Mouse (Mus musculus) embryonic facial prominence, embryonic 11.5 days (tissue): ENCODE data around the gene Timm50. TPM values are rescaled to one million over a fixed set of nuclear protein-coding genes. Genes with fewer than 3 reads are reported as not detected.

Source experiments
- ATAC-seq: fragments of 200-750 bp; cut with Nextera tagmentation; replicated peaks from 2 replicates; pipeline ENCODE4 v1.8.0; 2017; ENCODE audit warnings: low read depth; ENCODE audit not compliant: insufficient number of reproducible peaks, low FRiP score, low TSS enrichment
- DNase-seq: peaks from one replicate; pipeline ENCODE4 v3.0.0-alpha.2; 2015; ENCODE audit warnings: low spot score
- H3K27ac ChIP-seq: fragments of 300-500 bp; sonication (generic); replicated peaks from 2 replicates; pipeline ENCODE4 v1.5.1; 2014; ENCODE audit warnings: mild to moderate bottlenecking, low read depth, low read length, control low read depth
- H3K27me3 ChIP-seq: fragments of 300-500 bp; sonication (generic); 2 replicates; pipeline ENCODE4 v1.6.1; 2014; ENCODE audit warnings: mild to moderate bottlenecking, low read length, moderate library complexity, mixed read lengths; ENCODE audit not compliant: control insufficient read depth, insufficient read depth
- H3K36me3 ChIP-seq: fragments of 300-500 bp; sonication (generic); replicated peaks from 2 replicates; pipeline ENCODE4 v1.6.1; 2014; ENCODE audit warnings: low read depth, mild to moderate bottlenecking, low read length, moderate library complexity, mixed read lengths; ENCODE audit not compliant: control insufficient read depth, insufficient read depth
- H3K4me1 ChIP-seq: fragments of 300-500 bp; sonication (generic); 2 replicates; pipeline ENCODE4 v1.6.1; 2014; ENCODE audit warnings: low read length, mixed read lengths; ENCODE audit not compliant: control insufficient read depth, insufficient read depth
- H3K4me2 ChIP-seq: fragments of 300-500 bp; sonication (generic); 2 replicates; pipeline ENCODE4 v1.6.1; 2014; ENCODE audit warnings: low read depth, mild to moderate bottlenecking, control low read depth, low read length, moderate library complexity
- H3K4me3 ChIP-seq: fragments of 300-500 bp; sonication (generic); 2 replicates; pipeline ENCODE4 v1.5.1; 2014; ENCODE audit warnings: low read depth, low read length, control low read depth
- H3K9ac ChIP-seq: fragments of 300-500 bp; sonication (generic); replicated peaks from 2 replicates; pipeline ENCODE4 v1.6.1; 2014; ENCODE audit warnings: mild to moderate bottlenecking, control low read depth, low read length
- H3K9me3 ChIP-seq: fragments of 300-500 bp; sonication (generic); replicated peaks from 2 replicates; pipeline ENCODE4 v1.6.1; 2016; ENCODE audit warnings: mild to moderate bottlenecking, low read length, inconsistent platforms, mixed read lengths; ENCODE audit not compliant: control insufficient read depth
- WGBS: fragments of 180-500 bp; shearing (Covaris S2); extraction: QIAGEN DNeasy Blood & Tissue Kit; methylation state at CpG from one replicate; pipeline ENCODE4 v1.1.7; 2014; 5-methylcytosine and 5-hydroxymethylcytosine counted together
- polyA plus RNA-seq: library from polyadenylated mRNA; unstranded; fragments of >200 nt; fragmentation: Nextera tagmentation; extraction: Ambion mirVana; gene quantifications from 2 replicates; pipeline ENCODE4 v1.2.1, GENCODE M21; 2014

Timm50 gene
- polyA plus RNA-seq, 1 experiment from 2014 or later = 172 TPM

DNA sequence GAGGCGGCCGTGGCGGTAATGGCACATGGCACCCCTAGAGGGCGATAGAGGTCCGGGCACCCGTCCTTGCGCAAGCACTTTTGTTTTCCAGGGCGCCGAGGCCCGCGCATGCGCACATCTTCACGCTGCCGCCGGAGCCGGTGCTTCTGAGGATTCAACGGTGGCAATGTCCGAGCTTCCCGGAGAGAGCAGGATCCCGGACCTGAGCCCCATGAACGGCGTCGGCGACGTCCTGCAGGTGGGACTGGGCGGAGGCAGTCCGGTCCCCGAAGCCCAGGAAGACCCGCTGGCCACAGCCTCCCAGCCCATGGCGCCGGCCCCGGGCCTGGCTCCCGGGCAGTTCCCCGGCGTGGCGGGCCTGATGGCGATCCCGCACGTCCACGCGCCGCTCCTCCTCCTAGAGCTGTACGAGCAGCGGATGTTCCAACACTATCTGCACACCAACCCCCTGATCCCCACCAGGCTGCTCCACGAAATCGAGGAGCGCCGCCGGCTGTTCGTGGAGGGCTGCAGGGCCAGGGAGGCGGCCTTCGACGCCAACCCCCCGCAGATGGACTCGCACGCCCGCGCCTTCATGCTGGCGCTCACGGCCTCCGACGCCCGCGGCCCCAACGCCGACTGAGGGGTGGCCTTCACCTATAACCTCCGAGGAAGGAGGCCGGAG lies 34.1 kb downstream of the Timm50 start, which contains the start of gene Eid2b:
TSS of gene Eid2b (plus strand) at position 125 of the 664 bp plus-strand sequence.
- peak within 1 kb of the TSS; percentile 90 for H3K9ac ChIP-seq
- H3K27me3 ChIP-seq = no peaks in the 10 kb centered on the region
- DNase-seq = peak; percentile 95
- H3K27ac ChIP-seq = peak within 1 kb of the TSS; percentile 52; the same call in 1 of the 2 replicates
- peak within 1 kb of the TSS; percentile 85 for H3K4me2 ChIP-seq
- H3K4me1 ChIP-seq = no peaks in the 10 kb centered on the region
- no peaks in the 10 kb centered on the region for H3K36me3 ChIP-seq
- no peaks in the 10 kb centered on the region for H3K9me3 ChIP-seq
- H3K4me3 ChIP-seq = peak within 1 kb of the TSS; percentile 59
- WGBS = 3% methylated on average over 67 of the region's 68 CpGs
- peak; percentile 79 for ATAC-seq

DNA sequence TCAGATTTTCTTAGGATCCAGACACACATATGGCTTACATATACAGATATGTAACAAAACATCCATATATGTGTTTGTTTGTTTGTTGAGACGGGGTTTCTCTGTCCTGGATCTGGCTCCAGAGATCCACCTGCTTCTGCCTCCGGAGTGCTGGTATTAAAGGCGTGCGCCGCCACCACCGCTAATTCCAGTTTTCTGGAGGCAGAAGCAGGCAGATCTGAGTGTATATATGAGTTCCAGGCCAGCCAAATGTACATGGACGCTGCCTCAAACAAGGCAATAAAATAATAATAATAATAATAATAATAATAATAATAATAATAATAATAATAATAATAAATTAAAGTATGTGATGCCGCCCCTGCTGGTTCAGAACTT lies 34.6 kb downstream of the Timm50 start:
- no peak overlapping the region for H3K9ac ChIP-seq
- H3K4me2 ChIP-seq = no peak overlapping the region; the same call in 1 of the 2 replicates
- 58% methylated on average over 8 of the region's 8 CpGs for WGBS
- H3K4me3 ChIP-seq = peak overlapping the region; percentile 59
- H3K27me3 ChIP-seq = no peaks in the 10 kb centered on the region
- H3K9me3 ChIP-seq = no peaks in the 10 kb centered on the region
- DNase-seq (no peak), ATAC-seq (no peak)
- no peak overlapping the region for H3K27ac ChIP-seq
- H3K4me1 ChIP-seq = no peaks in the 10 kb centered on the region
- H3K36me3 ChIP-seq = no peaks in the 10 kb centered on the region

DNA sequence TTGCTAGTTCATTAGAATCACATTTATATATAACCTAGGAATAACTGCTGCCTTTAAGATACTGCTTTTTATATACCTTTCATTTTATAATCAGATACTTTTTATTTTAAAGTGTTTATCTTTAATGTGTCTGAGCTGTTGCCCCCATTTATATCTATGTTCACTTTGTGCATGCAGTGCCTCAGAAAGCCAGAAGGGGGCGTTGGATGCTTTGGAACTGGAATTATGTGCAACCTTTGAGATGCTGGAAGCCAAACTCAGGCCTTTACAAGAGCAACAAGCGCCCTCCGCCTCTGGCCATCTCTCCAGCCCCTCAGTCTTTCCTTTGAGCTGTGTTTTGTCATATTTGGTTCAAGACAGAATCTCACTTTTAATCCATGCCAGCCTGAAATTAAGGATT lies 40.1 kb downstream of the Timm50 start:
- WGBS = 69% methylated on average over 3 of the region's 3 CpGs
- H3K27ac ChIP-seq = no peak overlapping the region
- H3K4me1 ChIP-seq = no peaks in the 10 kb centered on the region
- no peak overlapping the region for H3K4me3 ChIP-seq
- H3K9me3 ChIP-seq = no peaks in the 10 kb centered on the region
- H3K4me2 ChIP-seq = no peak overlapping the region
- no peak overlapping the region for H3K9ac ChIP-seq
- no peak for ATAC-seq
- DNase-seq = no peak
- H3K27me3 ChIP-seq = no peaks in the 10 kb centered on the region
- H3K36me3 ChIP-seq = no peaks in the 10 kb centered on the region

DNA sequence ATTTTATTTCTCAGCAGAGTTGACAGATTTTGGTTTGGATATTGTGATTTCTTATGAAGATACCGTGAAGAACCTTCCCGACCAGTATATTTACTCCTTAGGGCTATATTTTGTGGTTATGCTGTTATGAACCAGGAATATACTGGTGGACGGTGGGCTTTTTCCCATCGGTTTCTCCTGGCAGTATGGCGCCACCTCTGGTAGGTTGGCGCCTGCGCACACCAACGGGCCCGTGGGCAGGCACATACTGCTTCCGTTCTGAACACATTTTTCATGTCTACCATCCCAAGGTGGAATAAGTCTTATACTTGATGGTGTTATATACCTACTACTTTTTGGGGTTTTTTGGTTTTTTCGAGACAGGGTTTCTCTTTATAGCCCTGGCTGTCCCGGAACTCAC lies 42.5 kb downstream of the Timm50 start:
- 89% methylated on average over 12 of the region's 12 CpGs for WGBS
- ATAC-seq (no peak), DNase-seq (no peak)
- H3K4me3 ChIP-seq = no peak overlapping the region
- H3K9me3 ChIP-seq = no peaks in the 10 kb centered on the region
- no peak overlapping the region for H3K9ac ChIP-seq
- no peaks in the 10 kb centered on the region for H3K36me3 ChIP-seq
- no peak overlapping the region for H3K27ac ChIP-seq
- H3K27me3 ChIP-seq = no peaks in the 10 kb centered on the region
- no peaks in the 10 kb centered on the region for H3K4me1 ChIP-seq
- H3K4me2 ChIP-seq = no peak overlapping the region

DNA sequence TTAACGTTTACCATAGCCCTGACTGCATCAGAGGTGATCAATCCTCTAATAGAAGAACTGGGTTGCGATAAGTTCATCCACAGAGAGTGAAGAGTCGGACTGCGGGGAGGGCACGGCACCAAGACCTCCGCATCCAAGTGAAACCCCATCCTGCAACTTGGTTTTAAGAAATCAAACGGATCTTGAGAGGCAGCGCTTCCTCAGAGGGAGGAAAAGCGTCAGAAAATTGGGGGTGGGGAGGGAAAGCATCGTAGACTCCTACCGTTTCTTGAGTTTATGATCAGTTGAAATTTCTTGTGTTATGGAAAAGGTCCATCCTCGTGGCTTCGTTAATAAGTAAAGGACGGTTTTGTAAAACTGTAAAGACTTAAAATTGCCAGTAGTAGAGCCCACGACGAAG lies 43.3 kb downstream of the Timm50 start:
- Histone ChIP-seq H3K27ac (peak overlapping the region; percentile 87; the same call in 1 of the 2 replicates), H3K9ac (peak overlapping the region; percentile 99), H3K36me3 (no peaks in the 10 kb centered on the region), H3K9me3 (no peaks in the 10 kb centered on the region), H3K4me2 (peak overlapping the region; percentile 43), H3K4me1 (no peaks in the 10 kb centered on the region), H3K27me3 (no peaks in the 10 kb centered on the region), H3K4me3 (peak overlapping the region; percentile 86)
- 33% methylated on average over 16 of the region's 16 CpGs for WGBS
- DNase-seq = no peak
- no peak for ATAC-seq

DNA sequence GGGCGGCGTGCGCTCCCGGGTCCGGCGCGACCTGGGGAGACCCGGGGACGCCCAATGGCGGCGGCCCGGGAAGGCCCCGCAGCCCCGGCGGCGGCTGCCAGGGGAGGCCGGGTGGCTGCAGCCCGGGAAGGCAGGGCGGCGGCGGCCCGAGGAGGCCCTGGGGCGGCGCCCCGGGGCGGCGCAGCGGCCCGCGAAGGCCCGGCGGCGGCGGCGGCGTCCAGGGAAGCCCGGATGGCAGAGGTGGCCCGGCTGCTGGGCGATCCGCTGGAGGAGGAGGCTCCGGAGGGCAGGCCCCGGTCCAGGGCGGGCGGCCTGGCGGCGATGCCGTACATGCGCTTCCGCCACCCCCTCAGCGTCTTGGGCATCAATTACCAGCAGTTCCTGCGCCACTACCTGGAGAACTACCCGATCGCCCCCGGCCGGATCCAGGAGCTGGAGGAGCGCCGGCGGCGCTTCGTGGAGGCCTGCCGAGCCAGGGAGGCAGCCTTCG lies 43.8 kb downstream of the Timm50 start:
- DNase-seq (peak; percentile 62), ATAC-seq (peak; percentile 50; the same call in 1 of the 2 replicates)
- H3K4me3 ChIP-seq = peak overlapping the region; percentile 86
- H3K36me3 ChIP-seq = no peaks in the 10 kb centered on the region
- no peaks in the 10 kb centered on the region for H3K9me3 ChIP-seq
- no peaks in the 10 kb centered on the region for H3K27me3 ChIP-seq
- WGBS = under 1% methylated on average over 38 of the region's 62 CpGs
- peak overlapping the region; percentile 87 for H3K27ac ChIP-seq
- H3K4me1 ChIP-seq = no peaks in the 10 kb centered on the region
- peak overlapping the region; percentile 43 for H3K4me2 ChIP-seq
- H3K9ac ChIP-seq = peak overlapping the region; percentile 99

DNA sequence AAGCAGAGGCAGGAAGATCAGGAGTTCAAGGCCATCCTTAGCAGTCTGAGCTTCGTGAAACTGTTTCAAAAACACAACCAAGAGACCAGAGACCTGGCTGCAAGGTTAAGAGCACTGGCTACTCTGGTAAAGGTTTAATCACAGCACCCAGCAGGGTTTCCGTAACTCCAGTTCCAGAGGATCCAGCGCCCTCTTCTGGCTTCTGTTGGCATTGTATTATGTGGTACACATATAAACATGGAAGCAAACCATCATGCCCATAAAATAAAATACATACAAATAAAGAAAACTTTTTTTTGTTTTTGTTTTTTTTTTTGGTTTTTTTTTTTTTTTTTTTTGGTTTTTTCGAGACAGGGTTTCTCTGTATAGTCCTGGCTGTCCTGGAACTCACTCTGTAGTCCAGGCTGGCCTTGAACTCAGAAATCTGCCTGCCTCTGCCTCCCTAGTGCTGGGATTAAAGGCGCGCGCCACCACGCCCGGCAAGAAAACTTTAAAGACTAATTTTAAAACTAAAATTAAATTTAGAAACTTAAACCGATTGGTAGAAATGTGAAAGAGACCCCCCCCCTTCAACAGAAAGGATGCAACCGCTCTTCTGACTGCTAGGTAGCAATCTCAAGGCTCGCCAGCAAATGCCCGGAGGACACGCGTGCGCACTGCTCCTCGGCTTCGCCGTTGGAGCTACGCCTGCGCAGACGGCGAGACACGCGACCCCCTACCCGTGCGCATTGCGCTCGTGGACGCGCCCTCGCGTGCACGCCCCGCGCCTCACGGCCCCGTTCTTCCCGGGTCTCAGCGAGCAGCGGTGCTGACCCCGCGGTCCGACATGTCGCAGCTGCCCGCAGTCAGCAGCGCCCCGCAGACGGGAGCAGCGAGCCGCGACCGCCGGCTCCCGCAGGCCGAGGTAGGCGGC lies 44.5 kb downstream of the Timm50 start, which contains the start of gene Eid2:
TSS of gene Eid2 (plus strand) at position 753 of the 913 bp plus-strand sequence.
- no peaks in the 10 kb centered on the region for H3K4me1 ChIP-seq
- peak; percentile 89 for ATAC-seq
- WGBS = 6% methylated on average over 55 of the region's 57 CpGs
- DNase-seq = peak; percentile 94
- peak within 1 kb of the TSS; percentile 87 for H3K27ac ChIP-seq
- H3K9ac ChIP-seq = peak within 1 kb of the TSS; percentile 99
- no peaks in the 10 kb centered on the region for H3K36me3 ChIP-seq
- H3K9me3 ChIP-seq = no peaks in the 10 kb centered on the region
- no peaks in the 10 kb centered on the region for H3K27me3 ChIP-seq
- H3K4me3 ChIP-seq = peak within 1 kb of the TSS; percentile 86
- peak within 1 kb of the TSS; percentile 43 for H3K4me2 ChIP-seq
